Mouse (Mus musculus) spleen, adult 12 weeks (tissue): ENCODE measurements at regions not wholly inside any gene's neighbourhood (a gene's known extent, or its start where the extent isn't known, plus 50 kb on each side); places are given as distances from the start of the nearest gene placed in this dataset.

Source experiments
- DNase-seq: peaks from one replicate; pipeline ENCODE4 v3.0.0; 2022; ENCODE audit warnings: low spot score

GRCm38 (mm10) chr6:117237096-117237495 is 68.8 kb downstream of the Cxcl12 start:
- DNase-seq, result no peak

- DNase-seq, result no peak
Measured at GRCm38 (mm10) chr6:117241206-117241605, 72.9 kb downstream of the Cxcl12 start.

GRCm38 (mm10) chr6:117245398-117245797 is 77.1 kb downstream of the Cxcl12 start:
- no peak for DNase-seq

GRCm38 (mm10) chr6:117245849-117246248 is 77.5 kb downstream of the Cxcl12 start:
- no peak for DNase-seq

GRCm38 (mm10) chr6:117249230-117249921 is 81.0 kb downstream of the Cxcl12 start:
- DNase-seq, result no peak

- no peak for DNase-seq
Measured at GRCm38 (mm10) chr6:117250051-117250450, 81.7 kb downstream of the Cxcl12 start.

GRCm38 (mm10) chr6:117251383-117251925 is 83.1 kb downstream of the Cxcl12 start:
- DNase-seq, result no peak

- no peak for DNase-seq
Measured at GRCm38 (mm10) chr6:117252361-117252760, 84.0 kb downstream of the Cxcl12 start.

- DNase-seq, result no peak
Measured at GRCm38 (mm10) chr6:117253036-117253435, 84.7 kb downstream of the Cxcl12 start.

- no peak for DNase-seq
Measured at GRCm38 (mm10) chr6:117253586-117254330, 85.4 kb downstream of the Cxcl12 start.

GRCm38 (mm10) chr6:117254620-117255228 is 86.4 kb downstream of the Cxcl12 start:
- DNase-seq, result no peak

- DNase-seq, result no peak
Measured at GRCm38 (mm10) chr6:117255399-117256098, 87.2 kb downstream of the Cxcl12 start.

- DNase-seq, result no peak
Measured at GRCm38 (mm10) chr6:117256099-117256471, 87.8 kb downstream of the Cxcl12 start.

- no peak for DNase-seq
Measured at GRCm38 (mm10) chr6:117257591-117257990, 89.3 kb downstream of the Cxcl12 start.

- DNase-seq, result no peak
Measured at GRCm38 (mm10) chr6:117267906-117268305, 99.6 kb downstream of the Cxcl12 start.

- DNase-seq, result no peak
Measured at GRCm38 (mm10) chr6:117268376-117268775, 100.0 kb downstream of the Cxcl12 start.

GRCm38 (mm10) chr6:117270261-117270660 is 101.9 kb downstream of the Cxcl12 start:
- DNase-seq, result no peak

GRCm38 (mm10) chr6:117271562-117272226 is 103.4 kb downstream of the Cxcl12 start:
- DNase-seq, result no peak

GRCm38 (mm10) chr6:117272227-117272955 is 104.1 kb downstream of the Cxcl12 start:
- DNase-seq, result no peak

GRCm38 (mm10) chr6:117275915-117276314 is 107.6 kb downstream of the Cxcl12 start:
- no peak for DNase-seq

GRCm38 (mm10) chr6:117276850-117277249 is 108.5 kb downstream of the Cxcl12 start:
- no peak for DNase-seq
